Comparison of ENCODE assay signal across 9 mouse cellular contexts in the genomic region with DNA sequence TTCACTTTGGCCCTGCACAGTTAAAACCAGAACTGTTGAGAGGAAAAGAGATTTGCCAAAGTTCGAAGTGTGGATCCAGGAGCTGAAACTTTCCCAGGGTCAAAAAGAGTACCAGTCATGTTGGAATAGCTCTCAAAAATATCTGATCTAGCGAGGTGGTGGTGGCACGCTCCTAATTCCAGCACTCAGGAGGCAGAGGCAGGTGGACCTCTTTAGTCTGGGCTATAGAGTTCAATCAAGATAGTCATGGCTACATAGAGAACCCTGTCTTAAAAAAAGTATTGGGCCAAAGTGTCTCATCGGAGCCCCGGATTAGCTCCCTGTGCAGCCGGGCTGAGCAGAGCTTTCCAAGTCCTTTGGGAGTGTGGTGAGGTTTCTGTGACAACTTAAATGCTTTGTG. TPM values are rescaled to one million over a fixed set of nuclear protein-coding genes. Genes with fewer than 3 reads are reported as not detected.
DNase-seq lines count a peak whose midpoint lies in the region; ATAC-seq and TF ChIP-seq lines count a peak whose summit lies in the region.
"Had no signal": no experiment of that assay in that cellular context is flagged by ENCODE, and none has a peak within 500 bp of the region (broad histone marks: within the 10 kb centered on the region; RNA-seq: fewer than 3 reads in every experiment).

No protein-coding gene starts in this region.

- no peaks in the 10 kb centered on the region for H3K36me3 ChIP-seq in hindbrain, embryonic 13.5 days
- no peaks in the 10 kb centered on the region for H3K36me3 ChIP-seq in midbrain, embryonic 12.5 days

- no peak overlapping the region for H3K27ac ChIP-seq in bone marrow macrophage, adult 2 months (ENCODE audit: insufficient read depth, low read depth, low read length)
- H3K27ac ChIP-seq in hindbrain, embryonic 13.5 days: peak overlapping the region; percentile 99; the same call in 1 of the 2 replicates
- H3K27ac ChIP-seq in midbrain, embryonic 12.5 days (replicated peaks): no peak overlapping the region

- H3K9me3 ChIP-seq in hindbrain, embryonic 13.5 days: no peaks in the 10 kb centered on the region
- no peaks in the 10 kb centered on the region for H3K9me3 ChIP-seq in midbrain, embryonic 12.5 days

- no peak for TF ChIP-seq POLR2A in bone marrow macrophage, adult 2 months (IDR thresholded peaks at IDR 0.05; ENCODE audit: borderline replicate concordance, low read depth, low read length)

- ATAC-seq in hindbrain, embryonic 13.5 days (ENCODE audit: low FRiP score): no peak
- ATAC-seq in midbrain, embryonic 12.5 days (ENCODE audit: low FRiP score, low read depth): no peak
- ATAC-seq: Patski had no signal

- H3K9ac ChIP-seq in hindbrain, embryonic 13.5 days: peak overlapping the region; percentile 96
- H3K9ac ChIP-seq in midbrain, embryonic 12.5 days (replicated peaks): peak overlapping the region; percentile 92

- TF ChIP-seq CTCF in bone marrow macrophage, adult 2 months (IDR thresholded peaks at IDR 0.05; ENCODE audit: low read depth, low read length): no peak

- peak overlapping the region; percentile 5; the same call in 1 of the 2 replicates for H3K4me3 ChIP-seq in bone marrow macrophage, adult 2 months (ENCODE audit: insufficient read depth, low read length)
- H3K4me3 ChIP-seq in hindbrain, embryonic 13.5 days: peak overlapping the region; percentile 84
- peak overlapping the region; percentile 78 for H3K4me3 ChIP-seq in midbrain, embryonic 12.5 days

- 67% methylated on average over 6 of the region's 6 CpGs for WGBS in hindbrain, embryonic 13.5 days
- WGBS in midbrain, embryonic 12.5 days: 53% methylated on average over 6 of the region's 6 CpGs

- peak overlapping the region; percentile 83 for H3K4me2 ChIP-seq in hindbrain, embryonic 13.5 days
- H3K4me2 ChIP-seq in midbrain, embryonic 12.5 days (replicated peaks): peak overlapping the region; percentile 75

- no peaks in the 10 kb centered on the region for H3K27me3 ChIP-seq in hindbrain, embryonic 13.5 days
- H3K27me3 ChIP-seq in midbrain, embryonic 12.5 days: no peaks in the 10 kb centered on the region
- H3K27me3 ChIP-seq: Patski had no signal

- DNase-seq in kidney, adult 9 months: peak; percentile 23
- no peak for DNase-seq in kidney, postnatal 14 days
- no peak for DNase-seq in left cerebral cortex, adult 11 months (ENCODE audit: low spot score)
- no peak for DNase-seq in ovary, postnatal 36 days (ENCODE audit: low spot score)
- DNase-seq in cerebellum, postnatal 25 days: no peak

- peaks cover 17% of the 10 kb centered on the region for H3K4me1 ChIP-seq in bone marrow macrophage, adult 2 months (ENCODE audit: control insufficient read depth, insufficient read depth, low read length)
- peaks cover 56% of the 10 kb centered on the region for H3K4me1 ChIP-seq in hindbrain, embryonic 13.5 days (replicated peaks)
- H3K4me1 ChIP-seq in midbrain, embryonic 12.5 days: peaks cover 37% of the 10 kb centered on the region

RNA-seq across cellular contexts. Expression of gene Pknox1, which starts 1.7 kb away (rescaled TPM):
- polyA plus RNA-seq in bone marrow macrophage, adult 2 months (2012; ENCODE audit: insufficient read depth, insufficient read length, missing spikeins): 14.3 and 18.6 TPM in 2 replicates
- polyA plus RNA-seq in hindbrain, embryonic 13.5 days (2015; fragmentation: Nextera tagmentation; extraction: Ambion mirVana): 42.5 and 48.2 TPM in 2 replicates
- 25.2 and 25.7 TPM in 2 replicates for polyA plus RNA-seq in midbrain, embryonic 12.5 days (2016; fragmentation: Nextera tagmentation; extraction: Ambion mirVana)

RNA-seq across cellular contexts. Expression of gene Ndufv3, which starts 46.4 kb away (rescaled TPM):
- 132 and 146 TPM in 2 replicates for polyA plus RNA-seq in bone marrow macrophage, adult 2 months (2012; ENCODE audit: insufficient read depth, insufficient read length, missing spikeins)
- polyA plus RNA-seq in hindbrain, embryonic 13.5 days (2015; fragmentation: Nextera tagmentation; extraction: Ambion mirVana): 399 and 414 TPM in 2 replicates
- 257 and 265 TPM in 2 replicates for polyA plus RNA-seq in midbrain, embryonic 12.5 days (2016; fragmentation: Nextera tagmentation; extraction: Ambion mirVana)

RNA-seq across cellular contexts. Expression of gene Wdr4, which starts 46.5 kb away (rescaled TPM):
- 11.3 and 13.8 TPM in 2 replicates for polyA plus RNA-seq in bone marrow macrophage, adult 2 months (2012; ENCODE audit: insufficient read depth, insufficient read length, missing spikeins)
- polyA plus RNA-seq in hindbrain, embryonic 13.5 days (2015; fragmentation: Nextera tagmentation; extraction: Ambion mirVana): 33.2 and 38.5 TPM in 2 replicates
- polyA plus RNA-seq in midbrain, embryonic 12.5 days (2016; fragmentation: Nextera tagmentation; extraction: Ambion mirVana): 42.2 and 43.7 TPM in 2 replicates

Comparison
In these comparisons a context has a peak if more than half of its experiments do, and no peak if none do; other contexts are left out.
1. H3K4me3 ChIP-seq: peak in every context shown above with its lines; median percentile 84 in hindbrain, embryonic 13.5 days; 78 in midbrain, embryonic 12.5 days; 5 in bone marrow macrophage, adult 2 months.